Mouse (Mus musculus) intestine, embryonic 15.5 days (tissue): Measurements from ENCODE around the gene Kcnc2. TPM values are rescaled to one million over a fixed set of nuclear protein-coding genes. Genes with fewer than 3 reads are reported as not detected.
"Not testable (repeated sequence)": the region's sequence is repeated elsewhere in the genome, so short reads cannot be mapped to it uniquely, and the experiment has no call there.

Source experiments
- ATAC-seq: fragments of 200-750 bp; cut with Nextera tagmentation; 2 replicates; pipeline ENCODE4 v1.8.0; 2017; ENCODE audit warnings: moderate TSS enrichment, moderate library complexity
- H3K27ac ChIP-seq: fragments of 300-500 bp; sonication (generic); 2 replicates; pipeline ENCODE4 v1.5.1; 2015; ENCODE audit warnings: mild to moderate bottlenecking, inconsistent platforms
- H3K27me3 ChIP-seq: fragments of 300-500 bp; sonication (generic); replicated peaks from 2 replicates; pipeline ENCODE4 v1.6.1; 2015; ENCODE audit warnings: inconsistent platforms
- H3K36me3 ChIP-seq: fragments of 300-500 bp; sonication (generic); 2 replicates; pipeline ENCODE4 v1.6.1; 2015; ENCODE audit warnings: inconsistent platforms
- H3K4me1 ChIP-seq: fragments of 300-500 bp; sonication (generic); replicated peaks from 2 replicates; pipeline ENCODE4 v1.6.1; 2015; ENCODE audit warnings: inconsistent platforms
- H3K4me2 ChIP-seq: fragments of 300-500 bp; sonication (generic); replicated peaks from 2 replicates; pipeline ENCODE4 v1.6.1; 2015; ENCODE audit warnings: mild to moderate bottlenecking, inconsistent platforms
- H3K4me3 ChIP-seq: fragments of 300-500 bp; sonication (generic); replicated peaks from 2 replicates; pipeline ENCODE4 v1.5.1; 2015; ENCODE audit warnings: inconsistent platforms
- H3K9ac ChIP-seq: fragments of 300-500 bp; sonication (generic); 2 replicates; pipeline ENCODE4 v1.6.1; 2015; ENCODE audit warnings: inconsistent platforms
- H3K9me3 ChIP-seq: fragments of 300-500 bp; sonication (generic); 2 replicates; pipeline ENCODE4 v1.6.1; 2016; ENCODE audit warnings: inconsistent platforms
- WGBS: fragments of 180-500 bp; shearing (Covaris S2); methylation state at CpG from one replicate; pipeline ENCODE4 v1.1.7; 2015; 5-methylcytosine and 5-hydroxymethylcytosine counted together
- polyA plus RNA-seq: library from polyadenylated mRNA; unstranded; fragments of >200 nt; fragmentation: Nextera tagmentation; extraction: Ambion mirVana; gene quantifications from 2 replicates; pipeline ENCODE4 v1.2.1, GENCODE M21; 2015

Gene Kcnc2
- 0.48 and 0.85 TPM in 2 replicates for polyA plus RNA-seq

DNA sequence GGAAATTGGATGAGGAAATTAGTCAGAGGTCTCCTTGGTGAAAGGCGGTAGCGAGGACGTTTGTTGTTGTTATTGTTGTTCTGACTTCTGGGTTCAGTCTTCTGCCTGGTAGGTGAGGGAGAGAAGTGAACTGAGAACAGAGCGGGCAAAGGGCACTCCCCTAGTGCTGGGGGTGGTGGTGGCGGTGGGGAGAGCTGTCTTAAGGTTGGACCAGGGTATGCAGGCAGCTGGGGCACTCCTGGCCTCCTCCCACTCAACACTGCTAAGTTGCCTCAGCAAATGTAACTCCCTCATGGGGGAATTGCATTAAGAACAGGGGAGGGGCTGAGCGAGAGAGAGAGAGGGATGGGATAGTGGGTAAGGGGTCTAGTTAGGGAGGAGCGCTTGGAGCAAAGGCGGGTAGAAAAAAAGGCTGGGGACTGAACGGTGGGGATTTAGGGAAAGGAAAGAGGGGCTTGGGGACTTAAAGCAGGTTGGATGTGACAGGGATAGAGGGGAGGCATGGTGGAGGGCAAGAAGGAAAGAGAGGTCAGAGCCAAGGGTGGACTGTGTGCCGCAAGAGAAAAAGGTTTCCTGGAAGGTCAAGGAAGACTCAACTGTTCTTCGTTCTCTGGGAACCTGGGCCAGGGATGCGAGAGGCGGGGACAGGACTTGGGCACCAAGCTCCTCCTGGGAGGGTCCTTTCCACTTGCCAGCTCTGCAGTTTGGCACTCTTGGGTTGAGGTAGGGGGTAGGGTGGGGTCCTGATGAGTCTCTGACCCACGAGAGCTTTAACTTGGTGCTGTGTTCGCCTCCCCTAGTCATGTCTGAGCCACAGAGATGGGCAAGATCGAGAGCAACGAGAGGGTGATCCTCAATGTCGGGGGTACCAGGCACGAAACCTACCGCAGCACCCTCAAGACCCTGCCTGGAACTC is at the start of gene Kcnc2:
Gene Kcnc2, plus strand, starts transcription at position 235 of the 916 bp plus-strand sequence.
- Histone ChIP-seq H3K4me1 (peaks cover 13% of the 10 kb centered on the region), H3K9ac (peak within 1 kb of the TSS; percentile 36), H3K4me2 (peak within 1 kb of the TSS; percentile 94), H3K27ac (no peak within 1 kb of the TSS), H3K4me3 (peak within 1 kb of the TSS; percentile 47), H3K36me3 (no peaks in the 10 kb centered on the region), H3K9me3 (no peaks in the 10 kb centered on the region), H3K27me3 (peaks cover 33% of the 10 kb centered on the region)
- peak; percentile 50 for ATAC-seq
- 3% methylated on average over 20 of the region's 20 CpGs for WGBS

DNA sequence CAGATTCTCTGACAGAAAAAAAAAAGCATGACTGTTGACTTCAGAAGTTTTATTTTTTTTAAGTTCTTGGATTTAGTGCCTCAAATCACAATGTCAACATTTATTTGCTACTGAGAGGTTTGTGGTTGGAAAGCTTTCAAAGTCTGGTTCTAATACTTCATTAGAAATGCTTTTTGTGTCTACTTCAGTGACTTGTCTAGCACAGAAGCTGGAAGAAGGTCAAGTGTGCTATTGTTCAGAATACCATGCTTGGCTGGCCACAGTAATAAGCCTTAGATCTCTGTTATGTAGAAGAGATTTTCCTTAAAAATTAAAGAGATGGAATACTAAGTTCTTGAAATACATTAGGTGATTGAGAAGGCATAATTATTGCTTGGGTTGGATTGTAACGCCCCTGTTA is 43.8 kb upstream of the Kcnc2 start:
- H3K27me3 ChIP-seq: no peaks in the 10 kb centered on the region
- no peaks in the 10 kb centered on the region for H3K9me3 ChIP-seq
- H3K9ac ChIP-seq: no peak overlapping the region
- no peaks in the 10 kb centered on the region for H3K4me1 ChIP-seq
- H3K36me3 ChIP-seq: no peaks in the 10 kb centered on the region
- no peak for ATAC-seq
- no peak overlapping the region for H3K27ac ChIP-seq
- no peak overlapping the region for H3K4me3 ChIP-seq
- 74% methylated on average over 1 of the region's 1 CpGs for WGBS
- H3K4me2 ChIP-seq: no peak overlapping the region

DNA sequence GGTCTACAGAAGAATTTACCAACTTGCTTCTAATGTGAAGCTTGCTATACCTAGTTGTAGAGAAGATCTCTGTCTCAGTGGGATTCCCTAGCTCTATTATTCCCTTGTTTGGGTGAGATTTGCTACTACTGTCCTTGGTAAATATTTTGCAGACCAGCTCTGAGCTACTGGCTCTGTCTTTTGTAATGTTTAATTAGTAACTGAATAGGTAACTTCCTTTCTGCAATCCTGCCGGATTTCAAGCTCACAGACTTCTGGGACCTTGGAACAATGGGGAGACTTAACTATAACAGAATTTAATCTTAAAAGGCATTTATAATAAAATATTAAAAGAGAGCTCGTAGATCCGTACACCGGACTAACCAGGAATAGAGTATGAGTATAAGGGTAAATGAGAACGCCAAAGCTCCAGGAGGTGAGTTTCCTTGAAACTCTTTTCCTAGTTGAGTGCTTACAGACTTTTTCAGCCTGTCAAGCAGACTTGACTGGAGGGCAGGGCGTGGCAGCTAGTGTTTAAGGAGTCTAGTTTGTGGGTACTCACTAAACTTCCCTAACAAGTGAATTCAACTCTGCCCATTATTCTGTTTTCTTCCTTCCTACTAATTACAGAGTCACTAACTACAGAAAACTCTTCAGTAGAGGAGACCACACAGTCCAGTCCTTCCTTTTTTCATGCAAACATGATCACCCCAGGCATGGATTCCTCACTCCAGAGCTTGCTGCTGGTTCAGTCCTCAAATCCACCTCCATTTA is 41.7 kb upstream of the Kcnc2 start:
- WGBS: 54% methylated on average over 6 of the region's 6 CpGs
- not testable (repeated sequence) for H3K27me3 ChIP-seq, H3K4me3 ChIP-seq, H3K4me2 ChIP-seq, H3K9me3 ChIP-seq, H3K27ac ChIP-seq, ATAC-seq, H3K4me1 ChIP-seq, H3K36me3 ChIP-seq, H3K9ac ChIP-seq

DNA sequence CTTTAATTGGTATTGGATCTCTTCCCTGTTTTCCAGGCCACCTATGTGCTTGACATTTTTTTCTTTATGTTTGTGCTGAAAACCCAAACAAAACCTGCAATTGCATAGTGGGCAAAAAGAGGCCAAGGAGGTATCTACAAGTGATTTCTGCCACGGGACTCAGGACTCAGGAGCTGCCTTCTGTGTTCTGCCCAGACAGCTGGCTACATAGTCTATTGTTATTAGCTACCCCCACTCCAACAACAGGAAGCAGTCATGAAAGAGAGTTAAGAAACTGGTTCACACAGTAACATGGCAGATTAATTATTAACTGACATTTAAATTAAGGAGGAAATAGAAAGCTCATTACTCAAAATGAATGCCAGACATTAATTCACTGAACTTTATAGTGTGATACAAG is 38.2 kb upstream of the Kcnc2 start:
- H3K27me3 ChIP-seq, H3K36me3 ChIP-seq, H3K27ac ChIP-seq, H3K9me3 ChIP-seq, H3K4me3 ChIP-seq, H3K9ac ChIP-seq, ATAC-seq, H3K4me1 ChIP-seq, H3K4me2 ChIP-seq: not testable (repeated sequence)
- 38% methylated on average over 1 of the region's 1 CpGs for WGBS

DNA sequence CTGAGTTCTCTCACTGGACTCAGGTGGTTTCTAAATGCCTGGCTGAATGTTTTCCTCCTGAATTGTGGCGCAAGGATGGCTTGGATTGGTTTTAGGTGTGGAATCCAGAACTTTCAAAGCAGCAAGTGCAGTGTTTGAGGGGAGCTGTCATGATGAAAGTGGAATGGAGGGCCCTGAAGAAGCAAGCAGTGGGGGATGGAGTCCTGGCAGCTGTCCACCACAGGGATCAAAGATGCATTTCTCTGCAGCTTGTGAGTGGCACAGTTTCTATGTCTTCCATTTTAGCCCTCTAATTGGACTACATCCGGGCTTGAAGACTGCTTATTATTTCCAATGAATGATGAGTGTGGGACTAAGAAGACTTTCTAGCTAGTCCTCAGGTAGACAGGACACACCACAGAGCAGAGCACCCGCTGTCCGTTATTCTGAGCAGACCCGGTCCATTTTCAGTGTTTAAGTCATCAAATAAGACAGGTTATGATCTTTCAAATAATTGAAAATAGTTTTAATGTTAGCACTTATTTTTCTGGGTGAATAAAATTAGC is 35.5 kb upstream of the Kcnc2 start:
- H3K9ac ChIP-seq, H3K9me3 ChIP-seq, H3K36me3 ChIP-seq, H3K27me3 ChIP-seq, H3K4me3 ChIP-seq, ATAC-seq, H3K4me1 ChIP-seq, H3K27ac ChIP-seq, H3K4me2 ChIP-seq: not testable (repeated sequence)
- 89% methylated on average over 5 of the region's 5 CpGs for WGBS

DNA sequence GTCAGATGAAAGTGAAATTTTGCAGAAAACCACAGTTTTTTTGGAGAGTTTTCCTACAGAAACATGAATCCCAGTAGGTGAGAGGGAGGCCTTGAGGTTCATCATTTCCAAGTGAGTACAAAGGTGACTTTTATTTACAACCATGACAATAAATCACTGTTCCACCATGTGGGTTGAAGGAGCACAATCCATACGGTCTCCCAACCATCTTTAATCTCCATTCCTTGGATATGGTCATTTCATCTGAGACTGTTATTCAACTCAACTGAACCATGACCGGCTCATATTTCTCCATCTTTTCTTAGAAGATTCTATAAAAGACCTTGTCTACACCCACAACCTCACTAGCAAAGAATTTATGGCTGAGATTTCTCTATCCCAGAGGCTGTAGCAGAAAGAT is 22.6 kb upstream of the Kcnc2 start:
- Histone ChIP-seq H3K27me3 (no peaks in the 10 kb centered on the region), H3K9ac (no peak overlapping the region), H3K4me2 (no peak overlapping the region), H3K9me3 (no peaks in the 10 kb centered on the region), H3K36me3 (no peaks in the 10 kb centered on the region), H3K27ac (no peak overlapping the region), H3K4me3 (no peak overlapping the region), H3K4me1 (no peaks in the 10 kb centered on the region)
- no peak for ATAC-seq
- 59% methylated on average over 2 of the region's 2 CpGs for WGBS

DNA sequence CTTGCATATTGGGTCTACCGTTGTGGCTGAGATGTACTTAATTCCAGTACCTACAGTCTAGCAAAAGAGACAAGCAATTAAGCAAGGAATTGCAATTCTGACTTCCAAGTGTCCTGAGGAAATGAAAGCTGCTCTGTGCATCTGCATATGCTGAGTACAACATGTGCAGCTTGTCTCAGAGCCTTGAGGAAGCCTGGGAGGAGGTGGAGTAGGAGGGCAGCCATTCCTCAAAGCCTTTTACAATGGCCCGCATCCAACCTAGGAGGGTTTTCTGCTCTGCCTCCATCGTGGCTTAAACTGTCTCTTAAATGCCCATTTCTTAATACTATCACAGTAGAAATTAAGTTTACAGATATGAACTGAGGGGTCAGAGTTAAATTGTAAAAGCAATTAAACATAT is 7.5 kb upstream of the Kcnc2 start:
- H3K36me3 ChIP-seq: no peaks in the 10 kb centered on the region
- 71% methylated on average over 3 of the region's 3 CpGs for WGBS
- H3K9me3 ChIP-seq: no peaks in the 10 kb centered on the region
- no peaks in the 10 kb centered on the region for H3K4me1 ChIP-seq
- no peak overlapping the region for H3K4me3 ChIP-seq
- no peaks in the 10 kb centered on the region for H3K27me3 ChIP-seq
- ATAC-seq: no peak
- H3K27ac ChIP-seq: no peak overlapping the region
- no peak overlapping the region for H3K9ac ChIP-seq
- H3K4me2 ChIP-seq: no peak overlapping the region

DNA sequence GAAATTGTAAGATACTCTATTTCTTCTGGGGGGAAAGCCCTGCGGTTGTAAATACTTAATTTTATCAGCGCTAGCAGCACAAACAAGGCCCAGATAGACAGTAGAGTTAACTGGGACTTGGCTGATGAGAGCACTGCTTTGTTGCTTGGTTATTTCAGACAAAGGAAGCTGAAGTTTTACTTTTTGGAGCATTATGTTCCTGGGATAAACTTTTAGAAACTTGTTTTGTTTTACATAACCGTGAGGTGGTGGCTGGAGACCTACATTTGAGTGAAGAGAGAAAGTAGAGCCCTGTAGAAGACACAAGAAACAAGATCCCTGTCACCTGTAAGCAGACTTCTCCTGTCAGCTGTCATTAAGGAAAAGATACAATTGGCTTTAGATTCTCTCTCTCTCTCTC is 1.4 kb upstream of the Kcnc2 start:
- Histone ChIP-seq H3K9ac (no peak overlapping the region), H3K9me3 (no peaks in the 10 kb centered on the region), H3K36me3 (no peaks in the 10 kb centered on the region), H3K4me1 (peaks cover 13% of the 10 kb centered on the region), H3K27ac (no peak overlapping the region), H3K4me3 (no peak overlapping the region), H3K27me3 (peaks cover 33% of the 10 kb centered on the region), H3K4me2 (peak overlapping the region; percentile 94)
- no peak for ATAC-seq
- 71% methylated on average over 3 of the region's 3 CpGs for WGBS

DNA sequence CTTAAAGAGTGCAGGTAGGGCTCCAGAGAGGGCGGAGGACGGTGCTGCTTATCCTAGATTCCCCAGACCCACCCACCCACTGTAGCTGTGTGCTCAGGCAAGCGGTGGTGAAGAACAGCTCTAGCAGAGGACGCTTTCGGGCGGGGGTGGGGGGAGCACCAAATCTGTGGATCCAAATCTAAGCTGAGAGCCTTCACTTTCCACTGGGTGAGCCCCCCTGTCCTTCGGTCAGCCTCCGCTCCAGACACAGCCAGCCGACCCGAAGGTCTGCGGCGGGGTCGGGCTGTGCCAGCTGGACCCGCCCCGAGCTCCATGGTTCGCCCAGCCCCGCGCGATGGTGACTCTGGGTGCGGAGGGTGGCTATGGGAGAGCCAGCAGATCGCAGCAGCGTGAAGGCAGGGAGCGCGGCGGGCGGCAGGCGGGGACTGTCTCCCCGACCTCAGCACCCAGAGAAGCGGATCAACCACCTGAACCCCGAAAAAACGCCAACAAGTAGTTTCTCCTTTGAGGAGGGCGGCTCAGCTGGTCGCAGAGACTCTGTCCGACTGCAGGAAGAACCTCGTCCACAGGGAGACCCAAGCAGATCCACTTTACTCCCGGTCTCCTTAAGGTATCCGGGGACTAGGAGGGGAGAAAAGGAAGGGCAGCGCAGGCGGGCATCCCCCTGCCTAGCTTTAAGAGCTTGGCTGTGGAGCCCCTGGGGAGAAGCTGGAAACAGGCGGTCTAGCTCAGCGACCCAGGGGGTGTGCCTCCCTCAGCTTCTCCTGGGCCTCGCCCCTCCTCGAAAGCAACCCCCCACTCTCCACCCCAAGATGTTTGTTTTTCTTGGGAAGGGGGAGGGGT is 761 bp upstream of the Kcnc2 start:
- H3K4me3 ChIP-seq: peak overlapping the region; percentile 47
- H3K9me3 ChIP-seq: no peaks in the 10 kb centered on the region
- H3K36me3 ChIP-seq: no peaks in the 10 kb centered on the region
- peaks cover 33% of the 10 kb centered on the region for H3K27me3 ChIP-seq
- H3K9ac ChIP-seq: peak overlapping the region; percentile 36
- peak; percentile 84 for ATAC-seq
- H3K4me2 ChIP-seq: peak overlapping the region; percentile 94
- H3K4me1 ChIP-seq: peaks cover 13% of the 10 kb centered on the region
- WGBS: 1% methylated on average over 43 of the region's 43 CpGs
- H3K27ac ChIP-seq: no peak overlapping the region

DNA sequence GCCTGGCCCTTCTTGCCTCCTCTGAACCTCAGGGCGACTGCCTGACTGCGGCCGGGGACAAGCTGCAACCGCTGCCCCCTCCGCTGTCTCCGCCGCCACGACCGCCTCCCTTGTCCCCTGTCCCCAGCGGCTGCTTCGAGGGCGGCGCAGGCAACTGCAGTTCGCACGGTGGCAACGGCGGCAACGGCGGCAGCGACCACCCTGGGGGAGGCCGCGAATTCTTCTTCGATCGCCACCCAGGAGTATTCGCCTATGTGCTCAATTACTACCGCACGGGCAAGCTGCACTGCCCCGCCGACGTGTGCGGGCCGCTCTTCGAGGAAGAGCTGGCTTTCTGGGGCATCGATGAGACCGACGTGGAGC is 863 bp downstream of the Kcnc2 start:
- under 1% methylated on average over 36 of the region's 36 CpGs for WGBS
- Histone ChIP-seq H3K4me1 (peaks cover 13% of the 10 kb centered on the region), H3K27me3 (peaks cover 33% of the 10 kb centered on the region), H3K4me2 (peak overlapping the region; percentile 94), H3K4me3 (peak overlapping the region; percentile 33), H3K36me3 (no peaks in the 10 kb centered on the region), H3K9ac (peak overlapping the region; percentile 17; the same call in 1 of the 2 replicates), H3K27ac (no peak overlapping the region), H3K9me3 (no peaks in the 10 kb centered on the region)
- peak; percentile 49; the same call in 1 of the 2 replicates for ATAC-seq

DNA sequence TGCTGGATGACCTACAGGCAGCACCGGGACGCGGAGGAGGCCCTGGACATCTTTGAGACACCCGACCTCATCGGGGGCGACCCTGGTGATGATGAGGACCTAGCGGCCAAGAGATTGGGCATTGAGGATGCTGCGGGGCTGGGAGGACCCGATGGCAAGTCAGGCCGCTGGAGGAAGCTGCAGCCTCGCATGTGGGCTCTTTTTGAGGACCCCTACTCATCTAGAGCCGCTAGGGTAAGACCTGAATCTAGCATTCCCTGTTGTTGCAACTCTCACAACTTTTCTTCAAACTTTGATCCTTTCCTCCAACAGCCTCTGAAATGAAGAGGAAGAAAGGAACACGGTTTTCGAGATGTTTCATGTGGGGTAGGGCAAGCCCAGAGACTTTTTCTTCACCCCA is 1.2 kb downstream of the Kcnc2 start:
- no peaks in the 10 kb centered on the region for H3K9me3 ChIP-seq
- H3K4me1 ChIP-seq: peaks cover 13% of the 10 kb centered on the region
- no peak overlapping the region for H3K9ac ChIP-seq
- 14% methylated on average over 14 of the region's 14 CpGs for WGBS
- ATAC-seq: no peak
- H3K4me3 ChIP-seq: peak overlapping the region; percentile 33
- H3K36me3 ChIP-seq: no peaks in the 10 kb centered on the region
- H3K27me3 ChIP-seq: peaks cover 33% of the 10 kb centered on the region
- peak overlapping the region; percentile 94 for H3K4me2 ChIP-seq
- no peak overlapping the region for H3K27ac ChIP-seq

DNA sequence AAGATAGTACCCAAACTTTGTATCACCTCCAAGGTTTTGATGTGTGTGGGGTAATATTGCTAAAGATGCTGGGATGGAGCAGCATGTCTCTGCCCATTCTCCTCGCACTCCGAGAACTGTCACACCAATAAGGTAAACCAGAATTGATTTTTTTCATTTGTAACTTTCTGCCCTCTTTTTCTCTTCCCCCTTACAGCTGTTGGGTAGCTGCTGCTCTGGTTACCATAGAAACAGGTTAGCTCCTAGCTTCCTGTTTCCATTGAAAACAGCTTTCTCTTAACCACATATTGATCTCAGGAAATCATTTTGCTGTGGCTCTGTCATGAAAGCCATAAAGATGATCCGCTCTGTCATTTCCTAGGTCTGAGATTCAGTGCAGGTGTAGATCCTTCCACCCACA is 7.1 kb downstream of the Kcnc2 start:
- Histone ChIP-seq H3K9ac (no peak overlapping the region), H3K4me1 (no peaks in the 10 kb centered on the region), H3K36me3 (no peaks in the 10 kb centered on the region), H3K27ac (no peak overlapping the region), H3K4me2 (no peak overlapping the region), H3K4me3 (no peak overlapping the region), H3K9me3 (no peaks in the 10 kb centered on the region), H3K27me3 (no peaks in the 10 kb centered on the region)
- 70% methylated on average over 3 of the region's 3 CpGs for WGBS
- ATAC-seq: no peak
